Mouse (Mus musculus): ENCODE data around the gene 4930452B06Rik.

Gene 4930452B06Rik

DNA sequence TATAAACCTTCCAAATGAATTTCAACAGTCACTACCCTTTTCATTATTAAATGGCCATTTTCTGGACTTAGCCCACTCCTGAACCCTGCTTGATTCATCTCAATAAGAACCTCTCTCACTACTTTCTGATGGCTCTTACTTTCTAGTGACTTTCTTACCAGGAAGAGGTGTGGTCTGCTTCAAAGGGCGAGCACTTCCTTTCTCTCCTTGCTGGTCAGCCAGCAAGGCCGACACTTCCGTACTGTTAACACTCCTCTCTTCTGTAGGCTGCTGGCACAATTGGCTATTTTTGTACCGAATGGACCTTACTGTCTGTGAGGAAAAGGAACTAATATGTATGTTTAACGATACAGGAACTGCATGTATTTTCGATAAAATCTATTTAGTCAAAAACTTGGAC lies 148.4 kb downstream of the 4930452B06Rik start:
- no peak for DNase-seq

DNA sequence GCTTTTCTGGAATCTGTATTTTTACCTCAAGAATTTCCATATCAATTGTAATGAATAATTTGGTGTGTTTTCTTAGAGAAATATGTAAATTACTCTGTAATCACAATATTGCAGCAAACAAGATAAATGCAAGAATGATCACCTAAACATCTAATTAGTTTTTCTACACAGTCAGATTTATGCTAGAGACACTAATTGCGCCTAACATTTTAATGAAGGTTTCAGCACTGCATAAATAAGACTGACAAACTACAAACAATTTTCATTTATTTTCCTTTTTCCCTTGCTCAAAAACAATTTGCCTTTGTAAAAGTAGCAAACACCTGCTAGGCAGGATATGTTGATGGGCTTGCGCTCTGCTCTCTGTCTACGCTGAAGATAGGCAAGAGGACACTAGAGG lies 152.0 kb downstream of the 4930452B06Rik start:
- no peak for DNase-seq

DNA sequence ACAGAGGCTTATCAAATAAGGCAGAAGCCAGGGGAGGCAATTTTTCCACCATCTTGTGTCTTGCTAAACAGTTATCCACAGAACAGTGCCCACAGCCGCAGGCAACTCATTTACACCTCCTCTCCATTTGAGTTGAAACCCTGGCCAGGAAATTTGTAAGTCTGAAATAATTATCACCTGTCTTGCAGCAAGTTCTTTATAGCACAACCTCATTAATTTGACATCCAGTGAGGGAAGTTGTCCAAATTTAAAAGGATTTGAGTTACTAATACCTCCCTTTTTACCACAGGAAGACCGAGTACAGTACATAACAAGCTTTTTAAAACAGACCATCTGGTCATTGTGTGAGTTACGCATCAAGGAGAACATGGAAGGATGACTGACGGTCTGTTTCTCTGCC lies 154.8 kb downstream of the 4930452B06Rik start:
- no peak for DNase-seq

DNA sequence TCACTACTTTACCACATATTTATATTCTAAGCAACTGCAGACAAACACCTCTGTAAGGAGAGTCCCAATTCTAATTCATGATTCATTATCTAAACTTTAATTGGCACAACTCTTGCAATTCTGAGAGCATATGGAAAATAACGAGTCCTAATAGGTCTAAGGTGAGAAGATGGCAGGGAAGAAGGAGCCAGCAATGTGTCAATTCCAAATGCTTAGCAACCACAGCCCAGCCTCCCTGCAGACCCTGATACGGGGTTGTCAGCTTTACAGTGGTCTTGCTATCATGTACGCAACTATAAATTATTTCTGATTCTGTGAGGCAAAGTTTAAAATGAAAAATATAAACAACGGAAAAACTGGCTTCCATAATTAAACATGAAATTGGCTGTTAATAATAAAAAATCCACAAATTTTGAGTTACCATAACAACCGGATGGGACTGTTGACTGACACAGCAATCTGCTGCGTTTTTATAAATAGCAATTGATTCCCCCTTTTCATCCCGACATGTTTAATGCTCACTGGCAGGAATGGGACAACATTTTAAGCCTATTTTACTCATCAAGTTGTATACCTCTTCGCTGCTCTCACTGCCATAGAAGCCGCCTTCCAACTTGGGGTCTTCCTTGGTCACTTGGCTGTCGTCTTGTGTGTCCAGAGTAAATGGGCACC lies 155.6 kb downstream of the 4930452B06Rik start:
- no peak for DNase-seq

DNA sequence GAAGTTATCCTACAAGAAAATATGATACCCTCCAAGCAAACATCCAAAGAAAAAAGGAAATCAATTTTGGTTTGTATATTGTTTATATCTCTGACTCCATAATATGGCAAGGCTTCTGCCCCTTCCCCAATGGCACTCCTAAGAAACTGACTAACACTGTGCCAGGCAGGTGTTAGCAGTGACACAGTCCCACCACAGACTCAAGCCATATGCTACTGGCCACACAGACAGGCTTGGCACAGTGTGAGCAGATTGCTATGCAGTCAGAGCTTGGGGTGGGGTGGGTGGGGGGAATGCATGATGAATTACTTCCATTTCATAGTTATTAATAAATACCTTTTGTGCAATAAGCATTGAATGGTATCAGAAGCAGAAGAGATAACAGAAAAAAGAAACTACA lies 157.4 kb downstream of the 4930452B06Rik start:
- DNase-seq = no peak

DNA sequence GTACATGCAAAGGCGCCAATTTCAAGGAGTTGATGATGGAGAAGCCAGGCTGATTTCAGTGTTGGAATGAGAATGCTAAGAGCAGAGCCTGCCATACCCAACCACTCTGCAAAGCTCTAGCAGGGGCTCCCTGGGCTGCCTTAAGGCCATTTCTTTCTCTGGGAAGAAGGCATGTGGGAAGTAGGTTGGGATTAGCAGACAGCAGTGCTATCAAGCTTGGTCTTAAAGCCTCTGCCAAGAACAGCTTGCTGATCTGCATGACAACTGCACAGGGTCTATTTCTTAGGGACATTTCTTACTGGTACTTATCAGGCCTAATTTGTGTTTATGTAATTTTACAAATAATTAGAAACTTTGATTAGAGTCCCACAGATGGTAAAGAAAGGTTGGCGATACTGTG lies 161.8 kb downstream of the 4930452B06Rik start:
- DNase-seq = no peak

DNA sequence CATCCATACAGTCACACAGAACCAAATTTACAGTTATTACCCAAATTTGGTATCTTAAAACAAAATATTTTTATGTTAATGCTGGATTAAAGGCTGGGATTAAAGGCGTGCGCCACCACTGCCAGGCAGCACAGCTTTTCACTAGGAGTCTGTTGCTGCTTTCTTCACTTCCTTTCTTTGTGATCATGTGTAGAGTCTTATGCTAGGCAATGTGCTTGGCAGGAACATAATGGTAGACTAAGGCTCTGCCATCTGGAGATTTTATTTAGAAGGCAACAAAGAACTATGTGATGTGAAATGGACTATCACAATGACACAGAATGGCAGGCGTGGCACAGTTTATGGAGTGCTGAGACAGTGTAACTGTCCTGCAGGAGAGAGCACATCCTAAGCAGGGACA lies 162.7 kb downstream of the 4930452B06Rik start:
- no peak for DNase-seq

DNA sequence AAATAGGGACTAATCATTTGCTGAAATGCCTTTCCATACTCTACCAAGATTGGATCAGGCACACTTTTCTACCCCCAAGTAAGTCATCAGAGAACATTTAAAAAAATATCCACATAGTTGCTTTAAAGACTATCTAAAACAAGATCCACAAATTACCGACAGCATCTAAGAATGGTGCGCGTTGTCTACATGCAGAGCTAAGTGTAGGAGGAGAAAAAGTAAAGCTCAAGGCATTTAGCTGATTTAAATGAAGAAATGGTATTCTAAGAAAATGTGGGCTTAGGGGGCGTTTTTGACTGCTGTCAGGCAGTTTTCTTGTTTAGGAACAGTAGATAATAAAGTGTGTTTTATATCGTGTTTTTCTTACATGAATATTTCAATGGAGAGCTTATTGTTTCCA lies 163.5 kb downstream of the 4930452B06Rik start:
- DNase-seq = no peak

DNA sequence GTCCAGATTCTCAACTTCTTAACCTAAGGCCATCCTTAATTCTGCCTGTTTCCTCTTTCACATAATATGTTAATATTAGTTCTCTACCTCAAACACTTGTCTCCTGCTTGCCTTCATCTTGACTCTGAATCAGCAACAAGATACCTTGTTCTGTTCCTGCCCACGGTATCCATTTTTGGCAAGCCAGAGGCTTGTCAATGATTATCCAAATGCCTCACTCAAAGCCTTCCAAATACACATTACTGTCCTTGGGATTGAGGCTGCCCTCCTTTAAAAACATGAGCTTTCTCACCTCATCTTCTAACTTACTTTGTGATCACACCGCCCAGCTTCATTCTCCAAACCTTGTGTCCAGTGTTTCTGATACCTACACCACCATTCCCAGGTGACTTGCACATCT lies 170.3 kb downstream of the 4930452B06Rik start:
- peak; percentile 8 for DNase-seq

DNA sequence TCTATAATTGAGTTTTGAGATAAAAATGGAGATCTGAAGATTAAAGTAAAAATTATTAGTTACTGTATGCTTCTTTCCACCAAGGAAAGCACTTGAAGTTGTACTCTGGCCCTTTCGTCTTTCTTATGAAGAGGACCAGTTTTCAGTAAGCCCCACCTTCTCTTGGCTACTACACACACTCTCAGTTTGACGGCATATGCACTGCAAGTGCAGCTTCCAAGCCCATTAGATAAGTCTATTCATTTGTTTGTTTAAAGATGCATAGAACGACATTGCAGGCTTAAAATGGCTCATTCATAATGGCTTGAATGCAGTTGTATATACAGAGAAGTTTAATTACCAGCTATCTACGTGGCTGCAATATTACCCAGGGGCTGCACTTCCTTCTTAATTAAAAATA lies 171.1 kb downstream of the 4930452B06Rik start:
- DNase-seq = no peak

DNA sequence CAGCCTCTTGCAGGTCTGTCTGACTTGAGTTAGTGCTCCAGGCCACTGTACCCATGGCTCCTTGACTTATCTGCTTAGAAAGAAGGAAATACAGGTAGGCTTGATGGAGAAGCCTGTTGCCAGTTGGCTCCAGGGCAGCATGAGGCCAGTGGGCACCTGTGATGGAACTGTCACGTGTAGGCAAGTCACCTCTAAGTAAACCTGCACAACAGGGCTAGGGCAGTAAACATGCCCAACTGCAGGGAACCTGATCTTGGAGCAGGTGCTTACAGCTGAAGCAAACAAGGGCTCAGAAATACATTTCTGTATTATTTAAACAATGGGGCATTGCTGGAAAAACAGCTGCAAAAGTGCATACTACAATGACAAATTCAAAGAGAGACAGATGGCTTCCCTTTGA lies 171.8 kb downstream of the 4930452B06Rik start:
- DNase-seq = no peak

DNA sequence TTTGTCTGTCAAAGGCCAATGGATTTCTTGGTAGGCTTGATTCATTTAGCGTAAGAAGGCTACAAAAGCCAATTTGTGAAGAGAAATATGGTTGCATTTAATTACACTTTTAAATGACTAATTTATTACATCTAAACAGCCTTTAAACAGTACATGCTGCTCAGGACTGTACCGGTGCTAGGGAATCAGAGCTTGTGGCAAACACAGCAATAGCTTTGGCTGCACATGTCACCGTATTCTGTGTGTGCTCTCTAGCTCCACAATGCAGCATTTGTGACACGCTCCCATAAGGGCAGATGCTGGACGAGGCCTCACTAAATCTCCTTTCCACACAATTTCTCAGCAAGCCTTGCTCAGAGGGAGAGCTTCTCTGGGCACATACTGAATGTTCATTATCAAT lies 187.9 kb downstream of the 4930452B06Rik start:
- no peak for DNase-seq

DNA sequence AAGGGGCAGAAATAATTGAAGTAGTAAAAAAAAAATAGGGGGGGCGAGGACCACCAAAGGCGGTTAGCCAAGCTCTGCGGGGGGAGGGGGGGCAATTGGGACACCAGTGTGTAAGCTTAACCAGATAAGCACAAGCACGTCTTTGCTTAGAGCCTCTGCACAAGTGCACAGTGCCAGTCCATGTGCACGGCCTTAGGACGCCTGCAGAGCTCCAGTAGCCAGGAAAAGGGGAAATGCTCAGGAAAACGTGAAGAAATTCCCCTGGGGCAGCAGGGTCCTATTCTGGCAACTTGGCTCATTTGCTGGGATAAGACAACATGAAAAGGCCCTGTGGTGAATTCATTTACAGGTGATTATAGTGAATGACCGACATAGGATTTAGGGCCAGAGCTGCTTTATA lies 188.7 kb downstream of the 4930452B06Rik start:
- DNase-seq = no peak

DNA sequence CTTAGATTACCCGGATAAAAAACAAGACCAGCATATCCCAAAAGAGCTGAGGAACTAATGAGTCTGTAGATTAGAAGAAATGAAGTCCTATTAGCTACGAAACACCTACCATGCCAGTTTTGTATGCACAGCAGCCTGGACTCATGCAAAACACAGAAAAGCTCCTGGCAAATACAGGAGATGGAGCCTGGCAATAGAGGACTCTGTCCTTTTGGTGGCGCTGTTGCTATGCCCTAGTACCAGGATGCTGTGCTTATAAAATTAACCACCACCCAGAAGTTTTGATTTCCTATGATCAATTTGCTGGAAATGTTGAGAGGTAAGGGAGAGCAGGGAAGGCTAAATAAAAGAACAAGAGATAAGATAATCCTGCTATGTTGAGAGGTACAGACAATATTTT lies 189.4 kb downstream of the 4930452B06Rik start:
- DNase-seq = no peak

DNA sequence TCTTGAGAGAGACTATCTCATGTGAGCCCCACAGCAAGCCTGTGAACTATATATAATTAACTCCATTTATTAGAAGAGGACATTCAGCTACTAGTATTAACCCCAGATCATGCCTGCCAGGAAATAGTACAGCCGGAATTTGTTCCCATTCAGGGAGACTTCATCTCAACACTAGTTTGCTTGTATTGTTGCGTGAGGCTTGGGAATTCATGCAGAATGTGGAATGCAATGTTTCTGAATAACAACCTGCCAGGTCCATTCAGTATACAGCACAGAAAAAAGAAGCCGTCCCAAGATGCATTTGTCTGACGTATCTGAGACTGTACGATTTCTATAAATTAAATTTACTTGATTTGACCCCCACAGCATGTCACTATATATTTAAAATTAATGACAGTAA lies 190.2 kb downstream of the 4930452B06Rik start:
- no peak for DNase-seq

DNA sequence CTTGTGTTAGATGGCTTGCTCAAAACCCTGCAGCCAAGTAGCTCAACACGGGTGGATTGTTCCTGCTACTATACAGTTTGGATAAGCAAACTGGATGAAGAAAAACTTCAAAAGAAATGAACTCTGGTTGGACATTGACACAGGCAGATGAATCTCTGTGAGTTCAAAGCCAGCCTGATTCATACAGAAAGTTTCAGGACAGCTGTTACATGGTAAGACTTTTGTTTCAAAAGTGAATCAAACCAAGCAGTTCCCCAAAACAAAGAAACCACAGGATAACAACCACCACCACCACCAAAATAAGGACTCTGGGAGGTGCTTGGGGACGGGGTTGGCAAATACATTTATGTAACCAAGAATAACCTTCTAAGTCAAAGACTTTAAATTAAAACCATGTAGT lies 193.2 kb downstream of the 4930452B06Rik start:
- DNase-seq = no peak

DNA sequence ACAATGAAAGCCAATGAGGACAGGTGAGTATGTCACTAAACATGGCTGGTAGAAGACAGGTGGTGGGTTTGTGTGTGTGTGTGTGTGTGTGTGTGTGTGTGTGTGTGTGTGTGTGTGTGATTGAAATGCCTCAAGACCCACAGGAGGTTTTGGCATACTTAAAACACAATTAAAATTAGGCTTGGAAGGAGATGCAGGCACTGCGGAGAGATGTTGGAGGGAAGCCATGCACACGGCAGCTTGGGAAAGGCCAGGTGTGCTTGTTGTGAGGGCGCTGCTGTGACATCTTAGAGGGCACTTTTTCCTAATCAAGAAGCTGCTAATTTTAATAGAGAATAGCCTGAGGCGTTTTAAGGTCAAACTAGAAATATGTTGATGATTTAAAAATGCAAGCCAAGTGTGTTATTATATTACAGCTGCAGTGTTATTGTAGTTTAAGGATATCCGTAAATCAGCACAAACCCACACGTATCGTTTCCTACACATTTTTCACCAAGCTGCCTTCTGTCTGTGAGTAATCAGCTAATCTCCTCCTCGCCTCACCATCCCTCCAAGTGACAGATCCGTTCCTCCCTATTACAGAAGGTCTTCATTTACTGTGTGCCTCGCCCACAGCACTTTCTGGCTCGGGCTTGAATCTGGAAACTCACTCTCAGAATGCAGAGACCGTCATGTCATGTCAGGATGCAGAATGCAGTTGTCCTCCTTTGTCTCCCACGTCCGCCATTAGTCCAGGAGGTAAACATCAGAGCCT lies 201.5 kb downstream of the 4930452B06Rik start:
- DNase-seq = no peak

DNA sequence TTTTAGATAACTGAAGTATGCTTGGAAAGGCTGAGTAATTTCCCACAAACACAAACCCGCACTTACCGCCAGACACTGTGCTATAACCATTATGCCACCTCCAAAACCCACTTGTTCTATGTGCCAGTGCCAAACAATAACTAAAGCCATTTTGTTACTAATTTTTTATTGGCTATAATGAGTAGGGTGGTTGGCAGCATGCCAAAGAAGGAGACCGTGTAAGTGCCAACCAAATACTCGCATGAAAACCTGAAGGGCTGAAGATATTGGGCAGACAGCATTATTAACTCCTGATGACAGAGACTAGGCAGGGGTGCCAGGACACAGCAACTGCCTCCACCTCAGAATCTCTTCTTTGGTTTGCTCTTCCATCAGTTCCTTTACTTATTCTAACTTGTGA lies 203.1 kb downstream of the 4930452B06Rik start:
- no peak for DNase-seq

DNA sequence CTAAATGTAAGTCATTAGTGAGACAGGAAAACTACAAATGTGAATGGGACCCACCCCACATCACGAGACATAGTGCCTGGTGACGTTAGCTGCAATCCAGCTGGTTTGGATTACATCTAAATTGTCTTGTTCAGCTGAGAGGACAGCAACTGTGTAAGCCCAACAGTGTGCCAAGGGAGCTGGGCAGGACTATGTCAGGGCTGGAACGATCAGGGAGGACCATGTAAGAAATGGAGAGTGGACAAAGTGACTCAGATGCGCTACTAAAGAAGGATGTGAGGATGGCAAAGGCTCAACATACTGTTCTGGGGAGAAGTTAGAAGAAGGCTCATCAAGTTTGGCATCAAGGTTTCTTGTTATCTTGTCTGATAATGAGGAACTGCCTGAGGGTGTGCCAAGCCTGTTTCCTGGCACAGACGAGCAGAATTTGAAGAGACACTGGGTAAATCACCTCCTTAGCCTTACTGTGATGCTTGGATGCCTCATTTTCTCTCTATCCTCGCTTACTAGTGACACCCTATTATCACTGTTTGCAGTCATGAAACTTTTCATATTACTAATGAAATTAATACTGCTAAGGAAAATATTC lies 203.6 kb downstream of the 4930452B06Rik start:
- no peak for DNase-seq

DNA sequence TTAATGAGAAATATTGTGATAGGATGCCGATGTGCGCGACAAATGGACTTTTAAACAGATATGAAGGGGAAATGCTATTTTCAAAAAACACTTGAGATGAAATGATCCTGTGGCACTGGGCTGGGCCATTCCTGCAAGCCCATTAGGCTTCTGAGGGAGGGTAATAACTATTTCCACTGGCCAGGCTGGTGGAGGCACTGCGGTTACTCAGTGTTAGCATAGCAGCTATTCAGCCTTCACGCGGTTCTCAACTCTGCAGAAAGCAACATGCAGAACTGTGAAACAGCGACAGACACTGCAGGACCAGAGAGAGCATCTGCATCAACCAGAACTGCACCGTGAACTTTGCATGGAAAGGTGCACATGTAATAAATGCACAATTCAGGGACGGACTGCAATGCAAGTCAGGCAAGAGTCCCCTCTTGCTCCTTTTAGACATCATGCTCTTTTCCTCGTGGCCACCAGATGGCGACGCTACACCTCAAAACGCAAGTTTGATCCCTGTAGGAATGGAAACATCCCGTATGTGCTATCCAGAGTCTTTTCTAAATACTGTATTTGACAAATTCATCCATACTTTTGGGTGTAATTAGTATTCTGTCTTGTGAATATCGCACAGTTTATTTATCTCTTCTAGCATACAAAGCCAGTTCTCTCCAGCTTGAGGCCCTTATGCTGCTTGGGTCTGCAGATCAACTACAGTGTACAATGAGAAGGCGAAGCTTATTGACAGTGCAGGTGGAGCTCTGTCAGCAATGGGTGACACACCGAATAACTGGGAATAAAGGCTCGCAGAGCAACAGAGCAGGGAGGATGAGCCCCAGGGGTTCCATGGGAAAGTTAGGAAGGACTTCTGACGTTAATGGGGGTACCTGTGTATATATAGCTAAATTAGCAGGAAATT lies 205.6 kb downstream of the 4930452B06Rik start:
- DNase-seq = peak; percentile 66

DNA sequence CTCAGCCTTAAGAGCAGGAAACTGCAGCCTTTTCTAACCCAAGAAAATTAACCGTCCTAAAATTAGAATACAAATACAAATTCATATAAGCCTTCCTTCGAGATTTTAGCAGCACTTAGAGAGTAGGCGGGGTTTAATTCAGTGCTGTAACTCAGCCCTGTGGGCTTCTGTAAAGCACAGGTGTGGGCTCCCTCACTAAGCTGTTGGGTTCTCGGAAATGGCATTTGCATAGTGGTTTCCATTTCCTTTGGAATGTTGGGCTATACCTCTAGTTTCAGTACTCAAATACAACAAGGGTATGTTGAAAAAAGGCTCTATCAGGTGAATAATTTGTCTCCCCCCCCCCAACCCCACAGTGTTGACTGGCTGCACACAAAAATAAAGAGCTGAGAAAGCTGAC lies 206.3 kb downstream of the 4930452B06Rik start:
- no peak for DNase-seq

DNA sequence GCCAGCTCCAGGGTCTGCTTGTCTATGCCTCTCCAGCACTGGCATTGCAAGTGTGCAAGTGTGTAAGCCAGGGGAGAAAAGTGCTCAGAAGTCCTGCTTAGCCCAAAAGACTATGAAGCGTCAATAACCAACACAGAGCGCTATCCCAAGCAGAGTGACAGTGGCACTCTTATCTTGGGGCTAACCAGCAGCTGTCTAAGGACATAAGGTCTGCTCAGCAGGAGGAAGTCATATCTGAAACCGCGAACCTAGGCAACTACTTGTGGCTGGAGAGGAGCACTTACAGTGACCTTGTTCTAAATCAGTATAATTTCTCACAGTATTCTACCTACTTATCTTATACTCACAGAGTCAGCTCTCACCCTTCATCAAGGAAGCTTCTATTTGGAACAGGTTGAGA lies 214.9 kb downstream of the 4930452B06Rik start:
- no peak for DNase-seq

DNA sequence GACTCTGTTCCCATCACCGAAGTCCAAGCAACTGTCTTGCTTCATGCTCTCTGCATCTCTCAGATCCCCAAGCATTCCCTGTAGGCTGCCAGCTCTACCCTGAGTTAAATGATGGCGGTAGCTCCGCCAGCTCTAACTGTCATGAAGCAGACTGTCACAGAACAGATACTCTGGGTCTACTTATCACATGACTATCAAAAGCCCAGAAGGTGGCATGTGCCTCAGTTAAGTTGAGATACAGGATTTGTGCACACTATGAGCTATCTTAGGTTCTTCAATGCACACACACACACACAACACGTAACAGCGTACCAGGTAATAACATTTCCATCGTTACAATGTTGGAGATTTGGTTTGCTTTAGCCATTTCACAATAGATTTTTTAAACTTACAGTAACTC lies 215.7 kb downstream of the 4930452B06Rik start:
- DNase-seq = no peak

Data from kidney, postnatal 14 days (tissue).